Mouse (Mus musculus): Measurements from ENCODE around the gene Akt2. TPM values are rescaled to one million over a fixed set of nuclear protein-coding genes. Genes with fewer than 3 reads are reported as not detected.

Akt2 gene
- polyA plus RNA-seq, 1 experiment, result 106 TPM

- Histone ChIP-seq H3K4me1 (ENCODE audit: control insufficient read depth, insufficient read depth, low read length) (no peaks in the 10 kb centered on the region), H3K4me3 (replicated peaks; ENCODE audit: insufficient read depth, low read depth, low read length) (no peak overlapping the region), H3K27me3 (ENCODE audit: control insufficient read depth, insufficient read depth, low read length) (no peaks in the 10 kb centered on the region), H3K27ac (ENCODE audit: insufficient read depth, low read length) (no peak overlapping the region)
- peak; percentile 56 to 60 for DNase-seq
- 66% methylated on average over 6 of the region's 6 CpGs for WGBS
- TF ChIP-seq POLR2A (IDR thresholded peaks at IDR 0.05; ENCODE audit: borderline replicate concordance, insufficient read depth, low read length) (no peak), CTCF (IDR thresholded peaks at IDR 0.05; ENCODE audit: borderline replicate concordance, insufficient read depth, low read depth, low read length) (peak; percentile 73)
These were observed 14.4 kb upstream of the Akt2 start for GRCm38 (mm10) chr7:27576914-27577313.

GRCm38 (mm10) chr7:27577589-27577988 lies 13.8 kb upstream of the Akt2 start:
- no peak for TF ChIP-seq POLR2A (IDR thresholded peaks at IDR 0.05; ENCODE audit: borderline replicate concordance, insufficient read depth, low read length)
- TF ChIP-seq CTCF (IDR thresholded peaks at IDR 0.05; ENCODE audit: borderline replicate concordance, insufficient read depth, low read depth, low read length), result no peak
- H3K27me3 ChIP-seq (ENCODE audit: control insufficient read depth, insufficient read depth, low read length), result no peaks in the 10 kb centered on the region
- H3K27ac ChIP-seq (ENCODE audit: insufficient read depth, low read length), result no peak overlapping the region
- WGBS, result 94% methylated on average over 6 of the region's 6 CpGs
- H3K4me1 ChIP-seq (ENCODE audit: control insufficient read depth, insufficient read depth, low read length), result no peaks in the 10 kb centered on the region
- DNase-seq, result no peak
- no peak overlapping the region for H3K4me3 ChIP-seq (replicated peaks; ENCODE audit: insufficient read depth, low read depth, low read length)

GRCm38 (mm10) chr7:27578465-27578864 lies 12.9 kb upstream of the Akt2 start:
- TF ChIP-seq CTCF (IDR thresholded peaks at IDR 0.05; ENCODE audit: borderline replicate concordance, insufficient read depth, low read depth, low read length) (no peak), POLR2A (IDR thresholded peaks at IDR 0.05; ENCODE audit: borderline replicate concordance, insufficient read depth, low read length) (no peak)
- WGBS, result 53% methylated on average over 7 of the region's 7 CpGs
- Histone ChIP-seq H3K27me3 (ENCODE audit: control insufficient read depth, insufficient read depth, low read length) (no peaks in the 10 kb centered on the region), H3K4me1 (ENCODE audit: control insufficient read depth, insufficient read depth, low read length) (no peaks in the 10 kb centered on the region), H3K27ac (ENCODE audit: insufficient read depth, low read length) (no peak overlapping the region), H3K4me3 (replicated peaks; ENCODE audit: insufficient read depth, low read depth, low read length) (no peak overlapping the region)
- no peak for DNase-seq

GRCm38 (mm10) chr7:27580380-27581174 lies 10.8 kb upstream of the Akt2 start:
- H3K4me3 ChIP-seq (replicated peaks; ENCODE audit: insufficient read depth, low read depth, low read length), result no peak overlapping the region
- DNase-seq, result no peak
- no peaks in the 10 kb centered on the region for H3K4me1 ChIP-seq (ENCODE audit: control insufficient read depth, insufficient read depth, low read length)
- H3K27me3 ChIP-seq (ENCODE audit: control insufficient read depth, insufficient read depth, low read length), result no peaks in the 10 kb centered on the region
- no peak for TF ChIP-seq POLR2A (IDR thresholded peaks at IDR 0.05; ENCODE audit: borderline replicate concordance, insufficient read depth, low read length)
- TF ChIP-seq CTCF (IDR thresholded peaks at IDR 0.05; ENCODE audit: borderline replicate concordance, insufficient read depth, low read depth, low read length), result no peak
- no peak overlapping the region for H3K27ac ChIP-seq (ENCODE audit: insufficient read depth, low read length)
- WGBS, result 86% methylated on average over 14 of the region's 14 CpGs

- DNase-seq, result no peak
- Histone ChIP-seq H3K27me3 (ENCODE audit: control insufficient read depth, insufficient read depth, low read length) (no peaks in the 10 kb centered on the region), H3K27ac (ENCODE audit: insufficient read depth, low read length) (no peak overlapping the region), H3K4me1 (ENCODE audit: control insufficient read depth, insufficient read depth, low read length) (no peaks in the 10 kb centered on the region), H3K4me3 (replicated peaks; ENCODE audit: insufficient read depth, low read depth, low read length) (no peak overlapping the region)
- TF ChIP-seq POLR2A (IDR thresholded peaks at IDR 0.05; ENCODE audit: borderline replicate concordance, insufficient read depth, low read length), result no peak
- no peak for TF ChIP-seq CTCF (IDR thresholded peaks at IDR 0.05; ENCODE audit: borderline replicate concordance, insufficient read depth, low read depth, low read length)
- 90% methylated on average over 2 of the region's 2 CpGs for WGBS
These were observed 4.5 kb upstream of the Akt2 start for GRCm38 (mm10) chr7:27586861-27587260.

GRCm38 (mm10) chr7:27587741-27588140 lies 3.6 kb upstream of the Akt2 start:
- DNase-seq, result no peak

GRCm38 (mm10) chr7:27590088-27590487 lies 1.3 kb upstream of the Akt2 start:
- Histone ChIP-seq H3K4me1 (ENCODE audit: control insufficient read depth, insufficient read depth, low read length) (peaks cover 10% of the 10 kb centered on the region), H3K4me3 (replicated peaks; ENCODE audit: insufficient read depth, low read depth, low read length) (no peak overlapping the region), H3K27ac (ENCODE audit: insufficient read depth, low read length) (no peak overlapping the region), H3K27me3 (ENCODE audit: control insufficient read depth, insufficient read depth, low read length) (no peaks in the 10 kb centered on the region)
- no peak for DNase-seq
- TF ChIP-seq CTCF (IDR thresholded peaks at IDR 0.05; ENCODE audit: borderline replicate concordance, insufficient read depth, low read depth, low read length), result no peak
- TF ChIP-seq POLR2A (IDR thresholded peaks at IDR 0.05; ENCODE audit: borderline replicate concordance, insufficient read depth, low read length), result no peak
- 92% methylated on average over 4 of the region's 4 CpGs for WGBS

More at GRCm38 (mm10) chr7:27587741-27588140, 3.6 kb upstream of the Akt2 start:
- TF ChIP-seq CTCF (IDR thresholded peaks at IDR 0.05; ENCODE audit: borderline replicate concordance, insufficient read depth, low read depth, low read length), result no peak
- H3K27ac ChIP-seq (ENCODE audit: insufficient read depth, low read length), result no peak overlapping the region
- H3K4me3 ChIP-seq (replicated peaks; ENCODE audit: insufficient read depth, low read depth, low read length), result no peak overlapping the region
- no peaks in the 10 kb centered on the region for H3K27me3 ChIP-seq (ENCODE audit: control insufficient read depth, insufficient read depth, low read length)
- WGBS, result 91% methylated on average over 2 of the region's 2 CpGs
- H3K4me1 ChIP-seq (ENCODE audit: control insufficient read depth, insufficient read depth, low read length), result peaks cover under 1% of the 10 kb centered on the region; the same call in 1 of the 2 replicates

GRCm38 (mm10) chr7:27590566-27591213 lies 662 bp upstream of the Akt2 start:
- Histone ChIP-seq H3K27ac (ENCODE audit: insufficient read depth, low read length) (no peak overlapping the region), H3K27me3 (ENCODE audit: control insufficient read depth, insufficient read depth, low read length) (no peaks in the 10 kb centered on the region), H3K4me1 (ENCODE audit: control insufficient read depth, insufficient read depth, low read length) (peaks cover 10% of the 10 kb centered on the region), H3K4me3 (replicated peaks; ENCODE audit: insufficient read depth, low read depth, low read length) (no peak overlapping the region)
- DNase-seq, result peak; percentile 27 to 45
- no peak for TF ChIP-seq POLR2A (IDR thresholded peaks at IDR 0.05; ENCODE audit: borderline replicate concordance, insufficient read depth, low read length)
- no peak for TF ChIP-seq CTCF (IDR thresholded peaks at IDR 0.05; ENCODE audit: borderline replicate concordance, insufficient read depth, low read depth, low read length)
- 63% methylated on average over 4 of the region's 4 CpGs for WGBS

Measured in cerebellum, adult 2 months (tissue).